Comparison of ENCODE assay signal across 9 mouse cellular contexts in genomic region chr12:105761171-105761570, GRCm38 (mm10). TPM values are rescaled to one million over a fixed set of nuclear protein-coding genes. Genes with fewer than 3 reads are reported as not detected.
DNase-seq lines count a peak whose midpoint lies in the region; ATAC-seq and TF ChIP-seq lines count a peak whose summit lies in the region.
"Had no signal": no experiment of that assay in that cellular context is flagged by ENCODE, and none has a peak within 500 bp of the region (broad histone marks: within the 10 kb centered on the region; RNA-seq: fewer than 3 reads in every experiment).

No protein-coding gene starts in this region.

- TF ChIP-seq CTCF in G1E (IDR thresholded peaks at IDR 0.05; ENCODE audit: low read depth, low read length), result no peak

- no peaks in the 10 kb centered on the region for H3K27me3 ChIP-seq in kidney, embryonic 16.5 days (ENCODE audit: insufficient read depth, low read length)
- H3K27me3 ChIP-seq in G1E (ENCODE audit: insufficient read depth, low read length), result no peaks in the 10 kb centered on the region
- H3K27me3 ChIP-seq: liver, embryonic 15.5 days had no signal

- H3K9ac ChIP-seq in kidney, embryonic 16.5 days (replicated peaks; ENCODE audit: low read length), result no peak overlapping the region
- H3K9ac ChIP-seq: liver, embryonic 15.5 days had no signal

- peaks cover 14% of the 10 kb centered on the region for H3K4me1 ChIP-seq in kidney, embryonic 16.5 days (ENCODE audit: insufficient read depth, low read length)
- H3K4me1 ChIP-seq in G1E (ENCODE audit: insufficient read depth, low read depth, low read length), result peaks cover 69% of the 10 kb centered on the region

- H3K36me3 ChIP-seq in kidney, embryonic 16.5 days (ENCODE audit: insufficient read depth, low read length), result no peaks in the 10 kb centered on the region
- H3K36me3 ChIP-seq in G1E (replicated peaks), result no peaks in the 10 kb centered on the region
- H3K36me3 ChIP-seq: liver, embryonic 15.5 days had no signal

- H3K27ac ChIP-seq in kidney, embryonic 16.5 days (ENCODE audit: low read length), result no peak overlapping the region
- H3K27ac ChIP-seq: liver, embryonic 15.5 days had no signal

- peak; percentile 54 for DNase-seq in kidney, adult 9 months
- peak; percentile 58 for DNase-seq in CD4-positive, CD25-positive, alpha-beta regulatory T cell, adult 2 months (ENCODE audit: low read depth, low spot score)
- DNase-seq in G1E (ENCODE audit: low spot score), result no peak
- DNase-seq in frontal cortex, postnatal 36 days (ENCODE audit: low spot score in 2 of 2), result no peak

- H3K4me2 ChIP-seq in kidney, embryonic 16.5 days (replicated peaks; ENCODE audit: low read depth, low read length), result no peak overlapping the region

- H3K4me3 ChIP-seq in kidney, embryonic 16.5 days (ENCODE audit: low read length), result no peak overlapping the region
- H3K4me3 ChIP-seq in G1E (ENCODE audit: low read depth, low read length), result peak overlapping the region; percentile 46; the same call in 1 of the 2 replicates
- H3K4me3 ChIP-seq: erythroblast, embryonic 14.5 days; liver, embryonic 15.5 days had no signal

- no peaks in the 10 kb centered on the region for H3K9me3 ChIP-seq in kidney, embryonic 16.5 days (ENCODE audit: low read length)
- peaks cover 11% of the 10 kb centered on the region for H3K9me3 ChIP-seq in G1E (replicated peaks)
- H3K9me3 ChIP-seq: liver, embryonic 15.5 days had no signal

- no peak for ATAC-seq in kidney, embryonic 16.5 days (ENCODE audit: low FRiP score, low TSS enrichment)
- ATAC-seq in G1E (ENCODE audit: extremely low read depth, insufficient number of reproducible peaks, low FRiP score, poor library complexity, severe bottlenecking), result no peak
- ATAC-seq in inflammation-experienced regulatory T-cells, adult 6 months, result peak; percentile 61
- no peak for ATAC-seq in frontal cortex, adult (ENCODE audit: low TSS enrichment)

- WGBS in kidney, embryonic 16.5 days, result 58% methylated on average over 11 of the region's 11 CpGs

RNA-seq across cellular contexts. Expression of gene Papola, which starts 23.3 kb away (rescaled TPM):
- polyA plus RNA-seq in kidney, embryonic 16.5 days (2015; fragmentation: Nextera tagmentation; extraction: Ambion mirVana), result 191 and 197 TPM in 2 replicates
- total RNA-seq in G1E (2014; fragmentation: Nextera tagmentation) (625 and 650 TPM in 2 replicates), G1E (2017) (232 and 258 TPM in 2 replicates)
- 661 and 673 TPM in 2 replicates for polyA plus RNA-seq in G1E (2012)
- 100 to 1,000 TPM in 2 of 3 experiments, 10 to 100 TPM in 1; 98.1 to 132 (median 105) TPM for polyA plus RNA-seq in inflammation-experienced regulatory T-cells, adult 6 months (2017; shearing (Covaris generic))

RNA-seq across cellular contexts. Expression of gene Ak7, which starts 55.4 kb away (rescaled TPM):
- polyA plus RNA-seq in kidney, embryonic 16.5 days (2015; fragmentation: Nextera tagmentation; extraction: Ambion mirVana), result 1.1 and 1.4 TPM in 2 replicates
- 1.4 and 3.7 TPM in 2 replicates for total RNA-seq in G1E (2014; fragmentation: Nextera tagmentation)
- total RNA-seq in G1E (2017), result 0.23 and 0.44 TPM in 2 replicates
- 0.18 and 0.19 TPM in 2 replicates for polyA plus RNA-seq in G1E (2012)
- under 1 TPM; 0.28 to 0.38 (median 0.36) TPM for polyA plus RNA-seq in inflammation-experienced regulatory T-cells, adult 6 months (2017; shearing (Covaris generic))
- polyA plus RNA-seq: erythroblast, embryonic 14.5 days had no signal

Comparison
In these comparisons a context has a peak if more than half of its experiments do, and no peak if none do; other contexts are left out.
1. DNase-seq: peak in kidney, adult 9 months (single experiment) and CD4-positive, CD25-positive, alpha-beta regulatory T cell, adult 2 months (single experiment); none in G1E (single experiment) and frontal cortex, postnatal 36 days (0 of 2).